1 mouse cellular context compared by ENCODE assay signal in the genomic region with DNA sequence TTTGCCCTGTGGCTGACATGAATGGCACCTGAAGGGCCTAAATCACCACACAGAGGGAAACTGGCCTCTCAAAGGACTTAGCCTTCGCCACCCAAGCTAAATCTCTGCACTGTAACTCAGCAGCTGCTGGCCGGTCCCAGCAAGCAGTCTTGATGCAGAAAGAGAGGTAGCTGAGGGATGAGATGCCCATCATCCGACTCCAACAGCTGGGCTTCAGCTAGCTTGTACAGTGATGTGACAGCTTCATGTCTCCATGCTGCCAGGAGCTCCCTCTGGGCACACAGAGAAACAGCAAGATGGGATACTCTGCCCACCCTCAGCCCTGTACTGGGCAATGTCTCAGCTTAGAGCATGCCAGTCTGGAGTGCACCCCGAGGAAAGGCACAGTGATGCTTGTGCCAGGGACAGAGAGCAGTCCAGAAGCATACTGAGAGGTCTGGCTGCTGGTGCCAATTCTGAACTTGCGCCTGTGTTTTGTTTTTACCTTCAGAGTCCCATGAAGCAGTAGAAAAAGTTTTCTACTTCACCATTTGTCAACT.
TF ChIP-seq lines count a peak whose summit lies in the region.

No protein-coding gene starts in this region.

TF ChIP-seq in MEL, 35 proteins besides CTCF, POLR2A, EP300 and RAD21:
- TF ChIP-seq POLR2AphosphoS2 (IDR thresholded peaks at IDR 0.05; ENCODE audit: low read length) = peak; percentile 42; the same call in 1 of the 2 replicates
- TF ChIP-seq TCF12 (IDR thresholded peaks at IDR 0.05; ENCODE audit: low read depth, low read length) = no peak
